Mouse (Mus musculus): ENCODE results near the gene B230118H07Rik.

B230118H07Rik gene

GRCm38 (mm10) chr2:101638979-101639839 lies 10.1 kb downstream of the B230118H07Rik start:
- no peak for DNase-seq (ENCODE audit: low spot score)

- DNase-seq (ENCODE audit: low spot score), result no peak
These were observed 20.8 kb downstream of the B230118H07Rik start for GRCm38 (mm10) chr2:101628297-101629236.

- no peak for DNase-seq (ENCODE audit: low spot score)
These were observed 22.1 kb downstream of the B230118H07Rik start for GRCm38 (mm10) chr2:101627227-101627626.

- no peak for DNase-seq (ENCODE audit: low spot score)
These were observed 24.8 kb downstream of the B230118H07Rik start, which contains the start of gene Rag2 for GRCm38 (mm10) chr2:101624526-101624925. TSS of gene Rag2 (plus strand) at chr2:101624718.

GRCm38 (mm10) chr2:101624011-101624410 lies 25.3 kb downstream of the B230118H07Rik start:
- no peak for DNase-seq (ENCODE audit: low spot score)

- no peak for DNase-seq (ENCODE audit: low spot score)
These were observed 26.3 kb downstream of the B230118H07Rik start for GRCm38 (mm10) chr2:101623042-101623441.

DNA sequence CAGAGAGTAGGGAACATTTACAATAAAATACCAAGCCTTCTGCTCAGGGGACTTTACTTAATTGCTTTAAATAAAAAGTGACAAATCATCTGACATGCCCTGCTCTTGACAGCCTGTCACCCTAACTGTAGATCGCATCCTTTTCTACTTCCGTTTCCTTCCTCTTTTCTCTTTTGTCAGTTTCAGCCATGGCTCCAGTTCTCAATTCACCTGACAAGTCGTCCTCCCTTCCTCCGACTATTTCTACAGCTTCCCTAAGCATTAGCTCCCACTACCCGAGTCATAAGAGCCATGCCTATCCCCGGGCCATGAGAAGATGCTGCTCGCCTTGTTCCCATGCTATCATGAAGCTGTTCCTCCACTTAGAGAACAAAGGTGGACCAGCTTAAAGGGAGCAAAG lies 27.7 kb downstream of the B230118H07Rik start:
- DNase-seq (ENCODE audit: low spot score), result no peak

DNA sequence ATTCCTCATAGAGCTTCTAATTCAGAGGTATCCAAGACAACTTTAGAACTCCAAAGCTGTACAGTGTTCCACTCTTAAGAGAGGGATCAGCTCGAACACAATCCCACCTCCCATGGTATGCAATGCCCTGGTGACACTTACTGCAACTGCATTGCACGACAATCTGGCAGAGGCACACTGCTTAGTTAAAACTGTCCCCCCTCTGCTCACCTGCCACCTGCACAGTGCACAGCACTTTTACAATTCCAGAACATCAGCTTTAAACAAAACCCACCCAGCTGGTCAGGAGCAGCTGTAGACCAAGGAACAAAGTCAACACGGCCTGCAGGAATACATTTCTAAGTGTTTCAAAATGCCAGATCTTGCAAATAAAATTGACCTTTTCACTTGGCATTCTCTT lies 28.4 kb downstream of the B230118H07Rik start:
- no peak for DNase-seq (ENCODE audit: low spot score)

DNA sequence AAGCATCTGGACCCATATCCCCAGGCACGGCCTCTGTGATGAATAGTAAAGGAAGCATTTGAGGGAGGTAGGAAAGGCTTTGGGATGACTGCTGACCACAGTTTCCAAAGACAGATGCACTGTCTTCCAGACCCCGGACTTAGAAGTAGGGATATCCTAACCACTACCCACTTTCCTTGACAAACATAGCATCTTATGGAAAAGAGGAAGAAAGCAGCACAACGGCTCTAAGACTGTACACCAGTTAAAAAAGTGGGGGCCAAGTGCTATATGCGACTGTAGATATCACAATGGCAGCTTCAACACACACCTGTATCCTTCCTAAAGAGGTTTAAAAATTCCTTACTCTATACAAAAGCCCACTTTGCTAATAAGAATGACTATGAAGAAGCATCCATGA lies 31.0 kb downstream of the B230118H07Rik start:
- no peak for DNase-seq (ENCODE audit: low spot score)

GRCm38 (mm10) chr2:101615464-101616305 lies 33.6 kb downstream of the B230118H07Rik start:
- no peak for DNase-seq (ENCODE audit: low spot score)

- no peak for DNase-seq (ENCODE audit: low spot score)
These were observed 38.5 kb downstream of the B230118H07Rik start for GRCm38 (mm10) chr2:101610861-101611260.

DNA sequence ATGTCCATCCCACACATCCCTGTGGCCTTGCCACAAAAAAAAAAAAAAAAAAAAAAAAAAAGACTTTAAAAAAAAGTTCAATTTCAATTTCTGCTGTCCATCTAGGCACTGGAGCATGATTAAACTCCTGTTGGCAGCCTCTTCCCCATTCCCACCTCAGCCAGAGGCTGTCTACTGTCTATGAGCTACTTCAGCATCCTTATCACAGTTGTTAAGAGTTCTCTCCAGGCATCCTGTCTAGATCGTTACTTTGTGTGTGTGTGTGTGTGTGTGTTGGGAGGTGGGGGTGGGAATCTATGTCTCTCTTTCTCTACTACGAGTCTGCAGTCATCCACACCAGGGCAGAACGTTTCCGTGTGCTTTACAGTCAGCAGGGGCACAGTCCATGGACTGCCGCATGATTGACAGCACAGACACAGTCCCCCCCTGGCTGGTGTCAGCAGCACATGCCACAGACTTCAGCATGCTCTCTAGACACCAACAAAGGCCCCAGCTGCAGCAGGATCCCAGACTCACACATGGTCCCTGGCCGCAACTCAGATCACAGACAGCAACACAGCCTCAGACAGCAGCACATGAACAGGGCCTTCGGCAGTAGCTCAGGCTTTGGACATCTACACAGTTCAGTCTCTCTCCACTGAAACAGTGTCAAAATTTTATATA lies 41.0 kb downstream of the B230118H07Rik start:
- DNase-seq (ENCODE audit: low spot score), result no peak

DNA sequence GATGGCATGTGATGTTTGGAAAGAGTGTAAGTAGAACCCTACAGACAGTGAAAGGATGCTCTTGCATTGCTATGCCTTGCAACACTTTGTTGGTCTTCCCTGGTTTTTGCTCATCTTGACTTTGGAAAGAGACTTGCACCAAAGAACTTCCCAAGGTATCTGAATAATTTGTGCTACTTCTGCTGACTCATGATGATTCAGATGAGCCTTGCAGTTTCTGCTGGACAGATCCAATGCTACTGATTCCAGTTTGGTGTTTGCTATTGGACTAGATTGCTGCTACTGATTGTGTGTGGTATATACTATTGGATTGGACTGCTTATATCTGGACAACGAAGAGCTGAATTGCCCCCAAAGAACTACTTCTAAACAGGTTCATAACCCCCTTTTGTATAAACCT lies 46.2 kb downstream of the B230118H07Rik start:
- DNase-seq (ENCODE audit: low spot score), result no peak

DNA sequence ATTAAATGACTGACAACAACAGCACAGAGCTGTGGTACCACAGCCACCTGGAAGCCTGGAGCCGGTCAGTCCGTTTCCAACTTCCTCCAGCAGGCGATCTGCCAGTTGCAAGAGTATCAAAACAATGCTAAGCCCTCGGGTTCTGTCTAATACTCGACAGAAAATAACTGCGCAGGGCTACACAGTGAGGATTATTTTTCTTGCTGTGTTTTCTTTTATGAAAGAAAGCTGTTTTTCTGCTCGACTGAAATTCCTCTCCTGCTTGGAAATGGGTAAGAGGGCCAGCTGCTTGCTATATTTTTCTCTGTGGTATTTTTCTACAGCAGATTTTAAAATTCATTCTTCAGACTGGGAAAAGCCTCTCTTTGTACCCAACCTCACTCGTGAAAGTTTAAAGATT lies 48.6 kb downstream of the B230118H07Rik start:
- DNase-seq (ENCODE audit: low spot score), result no peak

DNA sequence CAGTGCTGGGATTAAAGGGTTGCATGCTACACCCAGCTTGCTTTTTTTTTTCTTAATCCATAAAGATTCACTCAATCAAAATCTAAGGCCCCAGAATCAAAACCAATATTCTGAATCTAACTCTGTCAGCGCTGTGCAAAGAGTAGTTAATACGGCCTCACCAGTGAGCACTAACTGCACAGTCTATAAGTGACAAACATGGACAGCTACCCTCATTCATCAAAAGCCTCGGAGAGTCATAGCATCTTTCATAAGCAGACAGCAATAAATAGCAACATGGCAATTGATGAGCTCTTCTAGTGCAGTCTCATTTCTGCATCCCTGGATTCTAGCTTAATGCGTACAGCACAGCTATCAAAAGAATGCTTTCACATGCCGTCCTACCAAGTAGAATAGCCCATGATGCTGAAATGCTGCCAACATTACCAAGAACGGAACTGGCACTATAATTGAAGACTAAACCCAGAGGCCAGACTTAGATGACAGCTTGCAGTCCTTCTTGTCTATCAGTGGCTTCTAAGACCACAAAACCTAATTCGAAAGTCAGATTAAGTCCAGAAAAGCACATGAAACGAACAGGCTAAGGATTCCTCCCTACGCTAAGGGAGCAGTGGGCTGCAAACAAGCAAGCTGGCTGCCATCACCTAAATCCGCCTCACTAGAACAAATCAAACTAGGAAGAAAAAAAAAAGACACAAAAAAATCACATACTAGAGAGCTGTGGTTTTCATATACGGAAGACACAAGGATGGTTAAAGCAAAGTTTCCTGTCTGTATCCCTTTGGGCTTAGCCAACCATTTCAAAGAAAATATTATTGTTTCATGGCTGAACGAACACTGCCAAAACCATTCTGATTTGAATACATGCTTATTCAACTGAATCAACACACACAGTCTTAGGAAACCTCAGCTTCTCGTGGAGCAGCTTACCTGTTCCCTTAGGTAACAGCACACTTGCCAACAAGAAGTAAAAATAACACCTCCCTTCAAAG lies 50.8 kb downstream of the B230118H07Rik start:
- no peak for DNase-seq (ENCODE audit: low spot score)

DNA sequence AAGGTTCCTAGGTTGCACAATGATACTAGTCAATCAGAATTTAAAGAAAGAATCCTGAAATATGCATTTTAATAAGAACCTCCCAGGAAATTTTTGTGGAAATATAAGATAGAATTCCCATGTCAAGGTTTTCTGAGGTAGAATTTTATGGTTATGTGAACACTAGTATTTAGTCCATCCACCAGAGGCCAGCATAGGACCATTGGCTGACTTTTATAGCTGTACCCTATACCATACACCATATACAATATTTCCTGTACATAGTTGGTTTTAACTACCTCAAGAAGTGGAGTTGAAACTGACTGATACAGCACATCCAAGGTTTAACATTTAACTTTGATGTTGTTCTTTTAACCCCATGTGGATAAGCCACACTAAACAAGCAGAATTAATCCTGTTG lies 52.1 kb downstream of the B230118H07Rik start:
- no peak for DNase-seq (ENCODE audit: low spot score)

DNA sequence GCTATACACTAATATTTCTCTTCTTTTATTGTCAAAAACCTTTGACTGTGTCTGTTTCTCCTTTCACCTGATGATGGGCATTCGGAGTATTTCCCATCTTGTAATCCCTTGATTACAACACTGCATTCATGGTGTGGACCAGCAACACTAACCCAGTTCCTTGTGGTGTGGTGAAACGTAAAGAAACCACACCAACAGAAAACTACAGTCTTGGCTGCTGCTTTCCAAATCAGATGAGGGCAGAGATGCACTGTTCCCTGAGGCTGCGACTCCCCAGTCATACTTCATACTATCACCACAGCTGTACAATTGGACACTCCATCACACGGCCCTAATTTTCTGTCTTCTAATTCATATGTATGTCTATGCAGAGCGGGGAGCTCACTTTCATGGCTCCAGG lies 54.7 kb downstream of the B230118H07Rik start:
- DNase-seq (ENCODE audit: low spot score), result no peak

- DNase-seq (ENCODE audit: low spot score), result no peak
These were observed 56.4 kb downstream of the B230118H07Rik start for GRCm38 (mm10) chr2:101592886-101593285.

DNA sequence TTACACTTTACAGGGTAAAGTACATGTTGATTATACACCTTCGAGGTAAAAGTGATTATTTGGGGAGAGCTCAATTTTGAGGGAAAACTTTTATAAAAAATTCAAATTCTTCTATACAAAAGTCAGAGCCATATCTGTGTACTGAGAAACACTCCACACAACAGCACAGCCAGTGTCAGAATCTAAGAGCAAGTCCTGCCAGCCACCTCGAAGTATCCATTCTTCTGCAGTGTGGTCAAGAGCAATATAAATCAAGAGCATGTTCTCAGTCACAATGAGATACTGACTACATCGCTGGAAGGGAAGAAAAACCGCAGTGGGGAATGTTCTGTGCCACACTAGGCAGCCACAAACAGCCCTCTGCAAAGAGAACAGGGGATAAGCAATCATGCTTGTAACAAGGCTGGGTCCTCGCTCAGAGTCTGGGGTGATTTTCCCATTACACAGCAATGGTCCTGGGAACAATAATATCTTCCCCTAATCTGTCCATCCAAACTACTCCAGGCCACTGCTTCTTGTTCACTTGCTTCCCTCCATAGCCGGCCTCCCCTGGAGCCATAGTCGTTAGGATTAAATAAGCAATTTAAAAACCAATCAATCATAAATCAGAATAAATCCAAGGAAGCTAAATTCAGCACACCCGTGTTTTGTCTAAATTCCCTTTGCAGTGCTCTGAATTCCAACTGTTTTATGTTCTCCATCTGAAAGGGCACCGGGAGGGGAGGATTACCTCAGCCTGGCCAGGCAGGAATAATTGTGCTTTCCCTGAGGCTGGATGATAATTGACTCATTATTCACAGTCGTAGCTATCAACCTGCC lies 57.1 kb downstream of the B230118H07Rik start:
- no peak for DNase-seq (ENCODE audit: low spot score)
